Mouse (Mus musculus): ENCODE measurements around the gene Cnnm1.

Cnnm1 gene

GRCm38 (mm10) chr19:43546337-43547117 is 106.3 kb downstream of the Cnnm1 start:
- DNase-seq: no peak

Data from cerebellum, adult 8-10 months (tissue).